8 mouse cellular contexts compared by ENCODE assay signal in the genomic region with DNA sequence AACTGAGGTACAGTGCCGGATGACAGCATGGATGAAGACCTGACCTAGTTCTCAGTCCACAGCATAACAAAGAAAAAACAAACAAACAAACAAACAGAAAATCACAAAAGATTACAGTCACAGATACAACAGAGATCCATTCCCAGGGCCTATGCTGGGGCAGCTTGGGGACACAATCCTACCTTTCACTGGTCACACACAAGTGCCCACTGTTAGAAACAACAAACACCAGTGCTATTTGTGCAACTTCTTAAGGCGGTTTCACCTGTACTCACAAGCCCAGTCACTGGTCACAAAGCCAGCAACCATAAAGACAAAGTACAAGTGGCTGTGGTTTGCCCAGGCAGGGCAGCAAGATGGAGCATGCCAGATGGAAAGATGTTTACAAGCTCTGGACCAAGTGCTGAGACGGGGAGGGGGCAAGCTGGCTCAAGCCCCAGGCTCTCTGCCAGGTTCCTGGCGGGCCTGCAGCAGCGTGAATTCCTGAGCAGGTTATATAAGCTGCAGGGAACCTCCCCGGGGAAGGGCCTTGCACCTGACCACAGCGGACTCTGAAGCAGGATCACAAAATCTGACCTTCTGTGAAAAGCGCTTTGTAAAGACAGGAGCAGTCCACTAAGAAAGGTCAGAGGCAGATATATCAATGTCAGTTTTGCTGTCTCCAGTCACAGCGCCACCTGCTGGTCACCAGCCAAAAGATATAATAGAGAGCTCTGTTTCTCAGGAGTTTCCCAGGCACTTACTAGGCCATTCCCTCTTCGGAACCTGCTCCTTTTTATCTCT.
DNase-seq lines count a peak whose midpoint lies in the region; ATAC-seq lines count a peak whose summit lies in the region.

No protein-coding gene starts in this region.

- WGBS in liver, embryonic 12.5 days (ENCODE audit: insufficient replicate concordance): 50% methylated on average over 10 of the region's 10 CpGs
- WGBS in embryonic facial prominence, embryonic 15.5 days: 38% methylated on average over 10 of the region's 10 CpGs
- 39% methylated on average over 10 of the region's 10 CpGs for WGBS in limb, embryonic 12.5 days

- peak; percentile 69 for DNase-seq in liver
- peak; percentile 73 for DNase-seq in heart, adult 8-10 months (ENCODE audit: low spot score)
- peak; percentile 98 for DNase-seq in kidney, adult 9 months
- peak; percentile 49 for DNase-seq in naive thymus-derived CD4-positive, alpha-beta T cell, adult 2 months (ENCODE audit: low read depth)
- peak; percentile 59 for DNase-seq in splenic B cell, adult 2 months (ENCODE audit: low read depth, low spot score)

- H3K4me3 ChIP-seq in liver, embryonic 12.5 days: no peak overlapping the region
- H3K4me3 ChIP-seq in embryonic facial prominence, embryonic 15.5 days (replicated peaks): no peak overlapping the region
- H3K4me3 ChIP-seq in limb, embryonic 12.5 days (replicated peaks): no peak overlapping the region

- no peaks in the 10 kb centered on the region for H3K4me1 ChIP-seq in liver, embryonic 12.5 days
- peaks cover 23% of the 10 kb centered on the region for H3K4me1 ChIP-seq in embryonic facial prominence, embryonic 15.5 days
- peaks cover 10% of the 10 kb centered on the region for H3K4me1 ChIP-seq in limb, embryonic 12.5 days (replicated peaks)

- no peak for ATAC-seq in liver, embryonic 12.5 days
- ATAC-seq in embryonic facial prominence, embryonic 15.5 days (ENCODE audit: insufficient number of reproducible peaks, low FRiP score, low TSS enrichment, low read depth): peak; percentile 71
- 0 out of 2 replicates have a peak, but pooled peaks have one; percentile 45 for ATAC-seq in limb, embryonic 12.5 days (ENCODE audit: insufficient number of reproducible peaks, insufficient read depth, low FRiP score, low TSS enrichment, low read depth)

- no peak overlapping the region for H3K9ac ChIP-seq in liver, embryonic 12.5 days
- no peak overlapping the region for H3K9ac ChIP-seq in embryonic facial prominence, embryonic 15.5 days
- no peak overlapping the region for H3K9ac ChIP-seq in limb, embryonic 12.5 days (replicated peaks)

- H3K27ac ChIP-seq in liver, embryonic 12.5 days: no peak overlapping the region
- H3K27ac ChIP-seq in embryonic facial prominence, embryonic 15.5 days (replicated peaks): peak overlapping the region; percentile 55
- H3K27ac ChIP-seq in limb, embryonic 12.5 days: no peak overlapping the region

- no peaks in the 10 kb centered on the region for H3K27me3 ChIP-seq in liver, embryonic 12.5 days (replicated peaks)
- no peaks in the 10 kb centered on the region for H3K27me3 ChIP-seq in embryonic facial prominence, embryonic 15.5 days
- H3K27me3 ChIP-seq in limb, embryonic 12.5 days: no peaks in the 10 kb centered on the region
- H3K27me3 ChIP-seq in splenic B cell, adult 2 months (ENCODE audit: control insufficient read depth, insufficient read depth, low read length, poor library complexity, severe bottlenecking): no peaks in the 10 kb centered on the region

- no peaks in the 10 kb centered on the region for H3K9me3 ChIP-seq in liver, embryonic 12.5 days (replicated peaks)
- no peaks in the 10 kb centered on the region for H3K9me3 ChIP-seq in embryonic facial prominence, embryonic 15.5 days (replicated peaks)
- no peaks in the 10 kb centered on the region for H3K9me3 ChIP-seq in limb, embryonic 12.5 days

- no peaks in the 10 kb centered on the region for H3K36me3 ChIP-seq in liver, embryonic 12.5 days
- peaks cover 40% of the 10 kb centered on the region for H3K36me3 ChIP-seq in embryonic facial prominence, embryonic 15.5 days
- peaks cover 95% of the 10 kb centered on the region for H3K36me3 ChIP-seq in limb, embryonic 12.5 days
- H3K36me3 ChIP-seq in splenic B cell, adult 2 months (ENCODE audit: control insufficient read depth, insufficient read depth, low read length, poor library complexity, severe bottlenecking): no peaks in the 10 kb centered on the region

- H3K4me2 ChIP-seq in liver, embryonic 12.5 days: no peak overlapping the region
- no peak overlapping the region for H3K4me2 ChIP-seq in embryonic facial prominence, embryonic 15.5 days (replicated peaks)
- no peak overlapping the region for H3K4me2 ChIP-seq in limb, embryonic 12.5 days
